In genomic region chr10:79793738-79794490, GRCm38 (mm10) we compare ENCODE assay signal across 8 mouse cellular contexts. TPM values are rescaled to one million over a fixed set of nuclear protein-coding genes. Genes with fewer than 3 reads are reported as not detected.
DNase-seq lines count a peak whose midpoint lies in the region; ATAC-seq and TF ChIP-seq lines count a peak whose summit lies in the region.

No protein-coding gene starts in this region.

- H3K27me3 ChIP-seq in G1E (ENCODE audit: insufficient read depth, low read length), result peaks cover 45% of the 10 kb centered on the region
- no peaks in the 10 kb centered on the region for H3K27me3 ChIP-seq in embryonic facial prominence, embryonic 12.5 days
- no peaks in the 10 kb centered on the region for H3K27me3 ChIP-seq in hindbrain, embryonic 14.5 days (ENCODE audit: control insufficient read depth, insufficient read depth, low read length)
- no peaks in the 10 kb centered on the region for H3K27me3 ChIP-seq in liver, embryonic 11.5 days (replicated peaks; ENCODE audit: control insufficient read depth, insufficient read depth, low read length)

- DNase-seq in heart, adult 8-10 months (ENCODE audit: low spot score), result peak; percentile 48
- DNase-seq in heart, adult 9 months (ENCODE audit: low spot score in 2 of 2), result no peak
- DNase-seq in G1E (ENCODE audit: low spot score), result no peak
- no peak for DNase-seq in hindbrain, embryonic 14.5 days (ENCODE audit: low spot score)
- no peak for DNase-seq in liver, embryonic 11.5 days (ENCODE audit: low spot score)
- peak; percentile 56 for DNase-seq in retina, embryonic 14.5 days (ENCODE audit: low spot score)
- DNase-seq in adrenal gland, adult 8-10 months, result no peak

- no peak for TF ChIP-seq CTCF in G1E (IDR thresholded peaks at IDR 0.05; ENCODE audit: low read depth, low read length)

- peak overlapping the region; percentile 84 for H3K9ac ChIP-seq in embryonic facial prominence, embryonic 12.5 days
- peak overlapping the region; percentile 97 for H3K9ac ChIP-seq in hindbrain, embryonic 14.5 days
- H3K9ac ChIP-seq in liver, embryonic 11.5 days (ENCODE audit: low read depth, low read length), result peak overlapping the region; percentile 78

- H3K4me3 ChIP-seq in G1E (ENCODE audit: low read depth, low read length), result peak overlapping the region; percentile 70
- H3K4me3 ChIP-seq in embryonic facial prominence, embryonic 12.5 days, result peak overlapping the region; percentile 75
- peak overlapping the region; percentile 90 for H3K4me3 ChIP-seq in hindbrain, embryonic 14.5 days (replicated peaks; ENCODE audit: low read length)
- peak overlapping the region; percentile 76 for H3K4me3 ChIP-seq in liver, embryonic 11.5 days (ENCODE audit: low read depth, low read length)

- H3K4me2 ChIP-seq in embryonic facial prominence, embryonic 12.5 days (replicated peaks), result peak overlapping the region; percentile 81
- peak overlapping the region; percentile 72 for H3K4me2 ChIP-seq in hindbrain, embryonic 14.5 days (replicated peaks)
- H3K4me2 ChIP-seq in liver, embryonic 11.5 days, result peak overlapping the region; percentile 93

- H3K36me3 ChIP-seq in G1E (replicated peaks), result no peaks in the 10 kb centered on the region
- 0 out of 2 replicates have a peak, but pooled peaks cover 2% of the 10 kb centered on the region for H3K36me3 ChIP-seq in embryonic facial prominence, embryonic 12.5 days
- no peaks in the 10 kb centered on the region for H3K36me3 ChIP-seq in hindbrain, embryonic 14.5 days (replicated peaks; ENCODE audit: control insufficient read depth, insufficient read depth)
- H3K36me3 ChIP-seq in liver, embryonic 11.5 days (ENCODE audit: control insufficient read depth, insufficient read depth, low read length), result no peaks in the 10 kb centered on the region

- no peak for ATAC-seq in G1E (ENCODE audit: extremely low read depth, insufficient number of reproducible peaks, low FRiP score, poor library complexity, severe bottlenecking)
- ATAC-seq in embryonic facial prominence, embryonic 12.5 days (ENCODE audit: insufficient number of reproducible peaks, insufficient read depth, low FRiP score, low TSS enrichment), result peak; percentile 32
- ATAC-seq in hindbrain, embryonic 14.5 days (ENCODE audit: low FRiP score), result peak; percentile 24
- ATAC-seq in liver, embryonic 11.5 days (replicated peaks; ENCODE audit: low FRiP score), result no peak

- H3K9me3 ChIP-seq in G1E (replicated peaks), result 0 out of 2 replicates have a peak, but pooled peaks cover 2% of the 10 kb centered on the region
- H3K9me3 ChIP-seq in embryonic facial prominence, embryonic 12.5 days, result no peaks in the 10 kb centered on the region
- H3K9me3 ChIP-seq in hindbrain, embryonic 14.5 days (ENCODE audit: control insufficient read depth, low read length), result no peaks in the 10 kb centered on the region
- no peaks in the 10 kb centered on the region for H3K9me3 ChIP-seq in liver, embryonic 11.5 days (ENCODE audit: control insufficient read depth, low read length)

- peak overlapping the region; percentile 87 for H3K27ac ChIP-seq in embryonic facial prominence, embryonic 12.5 days
- H3K27ac ChIP-seq in hindbrain, embryonic 14.5 days, result peak overlapping the region; percentile 92
- peak overlapping the region; percentile 36 for H3K27ac ChIP-seq in liver, embryonic 11.5 days (ENCODE audit: low read depth, low read length)

- peaks cover 34% of the 10 kb centered on the region for H3K4me1 ChIP-seq in G1E (ENCODE audit: insufficient read depth, low read depth, low read length)
- peaks cover 14% of the 10 kb centered on the region for H3K4me1 ChIP-seq in embryonic facial prominence, embryonic 12.5 days
- peaks cover 17% of the 10 kb centered on the region; the same call in 1 of the 2 replicates for H3K4me1 ChIP-seq in hindbrain, embryonic 14.5 days (replicated peaks; ENCODE audit: control insufficient read depth, insufficient read depth, low read length)
- peaks cover 19% of the 10 kb centered on the region for H3K4me1 ChIP-seq in liver, embryonic 11.5 days (replicated peaks; ENCODE audit: control insufficient read depth, insufficient read depth, low read length)

- WGBS in embryonic facial prominence, embryonic 12.5 days, result under 1% methylated on average over 34 of the region's 38 CpGs
- WGBS in hindbrain, embryonic 14.5 days, result 2% methylated on average over 35 of the region's 38 CpGs
- 8% methylated on average over 38 of the region's 38 CpGs for WGBS in liver, embryonic 11.5 days

RNA-seq across cellular contexts. Expression of gene Palm, which starts 0.5 kb away (rescaled TPM):
- total RNA-seq in heart, adult 8-10 months (2022), result 10 to 100 TPM; 37.8 to 53.8 (median 51.7) TPM
- total RNA-seq in G1E (2014; fragmentation: Nextera tagmentation) (not detected in 2 replicates), G1E (2017) (0.11 and 0.17 TPM in 2 replicates)
- polyA plus RNA-seq in G1E (2012), result 0.42 and 0.44 TPM in 2 replicates
- 132 and 142 TPM in 2 replicates for polyA plus RNA-seq in embryonic facial prominence, embryonic 12.5 days (2016; fragmentation: Nextera tagmentation; extraction: Ambion mirVana)
- 240 and 247 TPM in 2 replicates for polyA plus RNA-seq in hindbrain, embryonic 14.5 days (2014; fragmentation: Nextera tagmentation; extraction: Ambion mirVana)
- polyA plus RNA-seq in liver, embryonic 11.5 days (2014; fragmentation: Nextera tagmentation; extraction: Ambion mirVana), result 27.6 and 28.6 TPM in 2 replicates
- total RNA-seq in adrenal gland, adult 8-10 months (2022), result 100 to 1,000 TPM in 2 of 4 experiments, 10 to 100 TPM in 2; 72.7 to 123 (median 96.1) TPM

RNA-seq across cellular contexts. Expression of gene Prss57, which starts 3.2 kb away (rescaled TPM):
- not detected for total RNA-seq in heart, adult 8-10 months (2022)
- total RNA-seq in G1E (2014; fragmentation: Nextera tagmentation) (not detected in 2 replicates), G1E (2017) (0.05 TPM in 1 of 2 replicates, not detected in the other)
- polyA plus RNA-seq in G1E (2012), result not detected in 2 replicates
- polyA plus RNA-seq in embryonic facial prominence, embryonic 12.5 days (2016; fragmentation: Nextera tagmentation; extraction: Ambion mirVana), result 0.06 TPM in 1 of 2 replicates, not detected in the other
- 0.08 and 0.29 TPM in 2 replicates for polyA plus RNA-seq in hindbrain, embryonic 14.5 days (2014; fragmentation: Nextera tagmentation; extraction: Ambion mirVana)
- 1.5 and 1.7 TPM in 2 replicates for polyA plus RNA-seq in liver, embryonic 11.5 days (2014; fragmentation: Nextera tagmentation; extraction: Ambion mirVana)
- total RNA-seq in adrenal gland, adult 8-10 months (2022), result under 1 TPM in 2 of 4 experiments, not detected in 2; 0.13 to 0.38 TPM

RNA-seq across cellular contexts. Expression of gene Fstl3, which starts 16.8 kb away (rescaled TPM):
- total RNA-seq in heart, adult 8-10 months (2022), result 1 to 10 TPM; 2.9 to 5.8 (median 3.6) TPM
- total RNA-seq in G1E (2014; fragmentation: Nextera tagmentation) (not detected in 2 replicates), G1E (2017) (0.12 and 0.22 TPM in 2 replicates)
- polyA plus RNA-seq in G1E (2012), result 0.05 TPM in 1 of 2 replicates, not detected in the other
- polyA plus RNA-seq in embryonic facial prominence, embryonic 12.5 days (2016; fragmentation: Nextera tagmentation; extraction: Ambion mirVana), result 3.5 and 3.7 TPM in 2 replicates
- polyA plus RNA-seq in hindbrain, embryonic 14.5 days (2014; fragmentation: Nextera tagmentation; extraction: Ambion mirVana), result 1.6 and 2.2 TPM in 2 replicates
- polyA plus RNA-seq in liver, embryonic 11.5 days (2014; fragmentation: Nextera tagmentation; extraction: Ambion mirVana), result 1.8 and 2.6 TPM in 2 replicates
- total RNA-seq in adrenal gland, adult 8-10 months (2022), result 10 to 100 TPM in 2 of 4 experiments, 1 to 10 TPM in 2; 8.8 to 55.0 (median 26.2) TPM

RNA-seq across cellular contexts. Expression of gene Misp, which starts 26.9 kb away (rescaled TPM):
- total RNA-seq in heart, adult 8-10 months (2022), result under 1 TPM in 3 of 4 experiments, not detected in 1; 0.31 to 0.75 (median 0.60) TPM
- not detected in 2 replicates for total RNA-seq in G1E (2014; fragmentation: Nextera tagmentation)
- total RNA-seq in G1E (2017), result 0.33 TPM in 1 of 2 replicates, not detected in the other
- polyA plus RNA-seq in G1E (2012), result not detected in 2 replicates
- polyA plus RNA-seq in embryonic facial prominence, embryonic 12.5 days (2016; fragmentation: Nextera tagmentation; extraction: Ambion mirVana), result 2.0 and 3.1 TPM in 2 replicates
- polyA plus RNA-seq in hindbrain, embryonic 14.5 days (2014; fragmentation: Nextera tagmentation; extraction: Ambion mirVana), result 0.08 and 0.74 TPM in 2 replicates
- polyA plus RNA-seq in liver, embryonic 11.5 days (2014; fragmentation: Nextera tagmentation; extraction: Ambion mirVana), result 0.69 and 1.5 TPM in 2 replicates
- under 1 TPM; 0.64 to 0.95 (median 0.70) TPM for total RNA-seq in adrenal gland, adult 8-10 months (2022)

RNA-seq across cellular contexts. Expression of gene Rnf126, which starts 27.2 kb away (rescaled TPM):
- total RNA-seq in heart, adult 8-10 months (2022), result 10 to 100 TPM; 20.2 to 23.2 (median 21.5) TPM
- total RNA-seq in G1E (2014; fragmentation: Nextera tagmentation) (109 and 129 TPM in 2 replicates), G1E (2017) (23.5 and 25.2 TPM in 2 replicates)
- 353 and 382 TPM in 2 replicates for polyA plus RNA-seq in G1E (2012)
- 109 and 111 TPM in 2 replicates for polyA plus RNA-seq in embryonic facial prominence, embryonic 12.5 days (2016; fragmentation: Nextera tagmentation; extraction: Ambion mirVana)
- 92.8 and 96.7 TPM in 2 replicates for polyA plus RNA-seq in hindbrain, embryonic 14.5 days (2014; fragmentation: Nextera tagmentation; extraction: Ambion mirVana)
- 105 and 119 TPM in 2 replicates for polyA plus RNA-seq in liver, embryonic 11.5 days (2014; fragmentation: Nextera tagmentation; extraction: Ambion mirVana)
- total RNA-seq in adrenal gland, adult 8-10 months (2022), result 10 to 100 TPM; 45.2 to 61.9 (median 50.8) TPM

Comparison
In these comparisons a context has a peak if more than half of its experiments do, and no peak if none do; other contexts are left out.
1. DNase-seq: peak in heart, adult 8-10 months (single experiment) and retina, embryonic 14.5 days (single experiment); none in heart, adult 9 months (0 of 2), G1E (single experiment), hindbrain, embryonic 14.5 days (single experiment), liver, embryonic 11.5 days (single experiment) and adrenal gland, adult 8-10 months (single experiment).
2. ATAC-seq: peak in embryonic facial prominence, embryonic 12.5 days (single experiment) and hindbrain, embryonic 14.5 days (single experiment); none in G1E (single experiment) and liver, embryonic 11.5 days (single experiment).
3. H3K27ac ChIP-seq: peak in every context shown above with its lines; median percentile 92 in hindbrain, embryonic 14.5 days; 87 in embryonic facial prominence, embryonic 12.5 days; 36 in liver, embryonic 11.5 days.
4. RNA of gene Palm, which starts 0.5 kb away (polyA plus RNA-seq): 240 to 247 TPM in hindbrain, embryonic 14.5 days, 132 to 142 TPM in embryonic facial prominence, embryonic 12.5 days and 27.6 to 28.6 TPM in liver, embryonic 11.5 days; 0.42 to 0.44 TPM in G1E; every median in the first group is over 10 times any median in the second.
5. Peak in every context shown above with its lines, with median percentiles within 50 percentile points of each other: H3K4me3 ChIP-seq, H3K4me2 ChIP-seq and H3K9ac ChIP-seq.